Mouse (Mus musculus) heart, embryonic 10.5 days (tissue): ENCODE data around the gene H3f3b. TPM values are rescaled to one million over a fixed set of nuclear protein-coding genes. Genes with fewer than 3 reads are reported as not detected.
A peak's percentile ranks its signal among the peaks of the same experiment; 100 is the strongest.
"Not testable (repeated sequence)": the region's sequence is repeated elsewhere in the genome, so short reads cannot be mapped to it uniquely, and the experiment has no call there.

Experiments
- DNase-seq: peaks from one replicate; pipeline ENCODE4 v3.0.0-alpha.2; 2017; ENCODE audit warnings: low spot score
- H3K27ac ChIP-seq: fragments of 300-500 bp; sonication (generic); 2 replicates; pipeline ENCODE4 v1.5.1; 2016; ENCODE audit warnings: mild to moderate bottlenecking
- H3K27me3 ChIP-seq: fragments of 300-500 bp; sonication (generic); 2 replicates; pipeline ENCODE4 v1.6.1; 2016; ENCODE audit warnings: mild to moderate bottlenecking; ENCODE audit not compliant: poor library complexity, insufficient read depth, severe bottlenecking
- H3K36me3 ChIP-seq: fragments of 300-500 bp; sonication (generic); 2 replicates; pipeline ENCODE4 v1.6.1; 2016; ENCODE audit warnings: mild to moderate bottlenecking, moderate library complexity
- H3K4me1 ChIP-seq: fragments of 300-500 bp; sonication (generic); 2 replicates; pipeline ENCODE4 v1.6.1; 2016; ENCODE audit warnings: mild to moderate bottlenecking
- H3K4me3 ChIP-seq: fragments of 300-500 bp; sonication (generic); 2 replicates; pipeline ENCODE4 v1.5.1; 2016; ENCODE audit warnings: mild to moderate bottlenecking, moderate library complexity
- H3K9me3 ChIP-seq: fragments of 300-500 bp; sonication (generic); 2 replicates; pipeline ENCODE4 v1.6.1; 2016; ENCODE audit warnings: mild to moderate bottlenecking, moderate library complexity
- WGBS: fragments of 180-500 bp; shearing (Covaris S2); methylation state at CpG from one replicate; pipeline ENCODE4 v1.1.7; 2016; 5-methylcytosine and 5-hydroxymethylcytosine counted together
- polyA plus RNA-seq: library from polyadenylated mRNA; unstranded; fragments of >200 nt; fragmentation: Nextera tagmentation; extraction: Ambion mirVana; gene quantifications from 2 replicates; pipeline ENCODE4 v1.2.1, GENCODE M21; 2016

H3f3b gene
- polyA plus RNA-seq, 1 experiment from 2014 or later: 1,078 TPM

DNA sequence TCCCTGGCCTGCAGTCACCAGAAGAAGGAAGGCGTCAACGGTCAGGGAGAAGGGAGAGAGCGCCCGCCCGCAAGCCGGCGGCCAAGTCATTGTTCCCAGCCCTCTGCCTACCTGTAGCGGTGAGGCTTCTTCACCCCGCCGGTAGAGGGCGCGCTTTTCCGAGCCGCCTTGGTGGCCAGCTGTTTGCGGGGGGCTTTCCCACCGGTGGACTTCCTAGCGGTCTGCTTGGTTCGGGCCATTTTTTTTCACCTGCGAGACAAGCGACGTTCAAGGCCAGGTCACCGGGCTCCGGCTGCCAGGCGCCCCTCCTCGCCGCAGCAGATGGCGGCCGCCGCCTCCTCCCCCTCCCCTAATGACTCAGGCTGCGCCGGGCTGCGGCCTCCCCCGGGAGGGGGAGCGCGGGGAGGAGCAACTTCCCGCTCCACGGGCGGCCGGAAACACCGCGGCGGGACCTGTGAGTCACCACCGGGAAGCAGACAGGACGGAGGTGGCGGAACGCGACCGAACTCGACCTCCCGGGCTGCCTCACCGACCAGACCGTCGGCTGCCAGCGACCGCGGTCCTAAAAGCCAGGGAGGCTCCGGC lies 3.9 kb downstream of the H3f3b start:
- Histone ChIP-seq H3K9me3 (no peaks in the 10 kb centered on the region), H3K36me3 (peaks cover 24% of the 10 kb centered on the region), H3K27ac (peak overlapping the region; percentile 99), H3K4me3 (peak overlapping the region; percentile 96), H3K27me3 (no peaks in the 10 kb centered on the region), H3K4me1 (no peaks in the 10 kb centered on the region)
- peak; percentile 89 for DNase-seq
- under 1% methylated on average over 57 of the region's 57 CpGs for WGBS

DNA sequence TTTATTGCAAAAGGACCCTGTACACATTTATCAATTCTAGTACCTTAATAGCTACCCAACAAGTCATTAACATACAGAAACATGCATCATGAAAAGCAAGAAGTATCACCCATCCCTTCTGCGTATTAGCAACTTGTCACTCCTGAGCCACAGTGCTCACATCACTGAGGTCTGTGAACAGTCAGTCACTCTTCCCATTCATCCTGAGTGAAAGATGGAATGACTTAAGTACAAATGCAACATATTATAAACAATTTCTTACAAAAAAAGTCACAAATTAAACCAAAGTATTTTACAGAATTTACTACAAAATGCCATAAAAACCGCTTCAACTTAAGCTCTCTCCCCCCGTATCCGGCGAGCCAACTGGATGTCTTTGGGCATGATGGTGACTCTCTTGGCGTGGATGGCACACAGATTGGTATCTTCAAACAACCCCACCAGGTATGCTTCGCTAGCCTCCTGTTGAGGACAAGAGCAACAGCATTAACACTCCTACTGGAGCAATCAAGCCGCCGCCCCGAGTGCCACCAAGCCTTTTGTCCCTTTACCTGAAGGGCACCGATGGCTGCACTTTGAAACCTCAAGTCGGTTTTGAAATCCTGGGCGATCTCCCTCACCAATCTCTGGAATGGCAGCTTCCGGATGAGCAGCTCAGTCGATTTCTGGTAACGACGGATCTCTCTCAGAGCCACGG lies 4.5 kb downstream of the H3f3b start:
- H3K9me3 ChIP-seq, H3K27me3 ChIP-seq, DNase-seq, H3K4me1 ChIP-seq: not testable (repeated sequence)
- peaks cover 24% of the 10 kb centered on the region for H3K36me3 ChIP-seq
- H3K4me3 ChIP-seq: peak overlapping the region; percentile 96
- 8% methylated on average over 18 of the region's 18 CpGs for WGBS
- peak overlapping the region; percentile 99 for H3K27ac ChIP-seq

DNA sequence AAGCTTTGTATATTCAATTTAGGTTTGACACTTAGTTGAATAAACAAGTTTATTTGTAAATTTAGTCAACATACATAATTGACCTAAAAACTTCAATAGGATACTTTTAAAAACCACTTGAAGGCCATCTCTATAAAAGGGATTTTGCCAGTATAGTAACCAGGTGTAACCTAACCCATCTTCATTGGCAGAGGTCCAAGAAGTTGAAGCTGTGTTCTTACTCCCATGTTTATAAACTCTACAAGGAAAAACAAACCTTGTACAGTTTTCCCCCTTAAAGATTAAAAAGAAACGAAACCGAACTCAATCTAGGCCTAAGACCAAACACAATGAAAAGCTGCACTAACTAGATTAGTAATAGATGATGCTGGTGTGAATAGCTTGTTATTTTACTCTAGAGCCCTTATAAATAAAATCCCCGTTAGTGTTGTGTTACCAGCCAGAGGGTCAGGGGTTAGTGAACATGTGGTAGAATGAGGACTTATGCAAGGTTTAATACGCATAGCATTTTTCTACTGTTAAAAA lies 5.4 kb downstream of the H3f3b start:
- 83% methylated on average over 4 of the region's 4 CpGs for WGBS
- H3K4me1 ChIP-seq: no peaks in the 10 kb centered on the region
- H3K27ac ChIP-seq: no peak overlapping the region
- H3K27me3 ChIP-seq: no peaks in the 10 kb centered on the region
- no peaks in the 10 kb centered on the region for H3K9me3 ChIP-seq
- no peak for DNase-seq
- H3K4me3 ChIP-seq: peak overlapping the region; percentile 39
- H3K36me3 ChIP-seq: peaks cover 24% of the 10 kb centered on the region

DNA sequence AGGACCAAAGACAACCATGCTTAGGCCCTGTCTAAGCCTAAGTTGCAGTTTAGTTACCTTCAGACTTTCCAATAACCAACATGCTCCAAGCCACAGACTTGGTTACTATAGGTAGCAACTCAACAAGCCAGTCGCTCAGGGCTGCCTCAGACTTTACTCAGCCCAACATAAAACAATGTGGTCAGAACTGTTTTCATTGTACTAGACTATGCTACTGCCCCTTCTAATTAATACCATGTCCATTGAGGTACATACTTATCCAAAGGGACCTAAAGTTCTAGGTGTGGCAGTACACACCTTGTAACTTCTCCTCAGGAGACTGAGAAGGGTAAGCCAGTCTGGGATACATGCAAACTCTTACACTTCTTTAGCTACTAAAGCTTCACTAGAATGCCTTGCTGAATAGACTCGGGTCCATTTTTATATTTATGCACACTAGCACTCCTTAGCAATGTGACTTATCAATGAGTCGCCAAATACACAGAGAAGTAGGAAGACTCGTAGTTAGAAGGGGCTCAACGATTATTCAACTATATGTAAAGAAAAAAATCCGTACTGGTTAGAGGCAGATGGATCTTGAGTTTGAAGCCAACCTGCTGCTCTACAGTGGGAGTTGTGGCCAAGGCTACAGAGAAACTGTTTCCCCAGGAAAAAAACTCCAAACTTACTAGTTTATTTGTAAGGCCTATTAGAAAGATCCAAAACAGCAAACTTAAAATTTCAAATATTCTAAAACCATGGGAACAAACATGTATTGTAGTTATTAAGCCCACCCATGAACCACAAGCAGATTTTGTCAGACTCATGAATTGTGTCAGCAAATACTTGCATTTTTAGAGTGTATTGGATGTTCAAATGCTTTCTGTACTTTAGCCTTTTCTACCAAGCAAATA lies 6.2 kb downstream of the H3f3b start:
- WGBS: 77% methylated on average over 6 of the region's 6 CpGs

DNA sequence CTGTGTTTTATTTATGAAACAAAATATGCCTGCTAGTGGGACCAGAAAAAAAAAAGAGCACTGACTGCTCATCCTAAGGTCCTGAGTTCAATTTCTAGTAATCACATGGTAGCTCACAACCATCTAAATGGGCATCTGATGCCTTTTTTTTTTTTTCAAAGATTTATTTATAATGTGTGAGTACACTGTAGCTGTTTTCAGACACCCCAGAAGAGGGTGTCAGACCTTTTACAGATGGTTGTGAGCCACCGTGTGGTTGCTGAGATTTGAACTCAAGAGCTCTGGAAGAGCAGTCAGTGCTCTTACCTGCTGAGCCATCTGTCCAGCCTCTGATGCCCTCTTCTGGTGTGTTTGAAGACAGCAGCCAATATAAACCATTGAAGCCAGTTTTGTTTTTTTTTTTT lies 7.2 kb downstream of the H3f3b start:
- H3K9me3 ChIP-seq: no peaks in the 10 kb centered on the region
- no peak overlapping the region for H3K27ac ChIP-seq
- H3K4me3 ChIP-seq: 0 out of 2 replicates have a peak overlapping the region, but pooled peaks have one; percentile 12
- H3K4me1 ChIP-seq: no peaks in the 10 kb centered on the region
- WGBS: 38% methylated on average over 1 of the region's 1 CpGs
- H3K27me3 ChIP-seq: no peaks in the 10 kb centered on the region
- H3K36me3 ChIP-seq: peaks cover 24% of the 10 kb centered on the region
- DNase-seq: no peak

More for the DNA sequence above, 6.2 kb downstream of the H3f3b start:
- no peak for DNase-seq
- no peaks in the 10 kb centered on the region for H3K4me1 ChIP-seq
- no peak overlapping the region; the same call in 1 of the 2 replicates for H3K4me3 ChIP-seq
- no peak overlapping the region for H3K27ac ChIP-seq
- H3K27me3 ChIP-seq: no peaks in the 10 kb centered on the region
- H3K9me3 ChIP-seq: no peaks in the 10 kb centered on the region
- H3K36me3 ChIP-seq: peaks cover 24% of the 10 kb centered on the region

DNA sequence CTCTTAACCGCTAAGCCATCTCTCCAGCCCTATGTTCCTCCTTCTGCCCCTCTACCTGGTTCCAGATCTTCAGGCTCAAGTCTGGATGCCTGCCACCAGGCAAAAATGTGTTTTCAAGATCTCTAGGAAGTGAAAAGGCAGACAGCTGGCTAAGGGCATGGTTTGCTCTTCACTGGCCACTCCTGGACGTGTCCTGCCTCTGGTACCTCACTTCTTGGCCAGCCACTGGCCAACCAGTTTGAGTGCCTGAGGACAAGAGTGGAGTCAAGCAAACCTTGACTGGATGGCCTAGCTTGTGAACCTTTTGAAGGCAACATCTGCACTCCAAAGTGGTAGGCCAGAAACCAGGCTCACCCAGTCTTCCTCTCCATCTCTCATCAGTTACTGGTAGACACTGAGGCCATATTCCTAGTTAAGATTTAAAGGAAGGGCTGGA lies 7.8 kb downstream of the H3f3b start:
- Histone ChIP-seq H3K9me3 (no peaks in the 10 kb centered on the region), H3K36me3 (peaks cover 24% of the 10 kb centered on the region), H3K27me3 (no peaks in the 10 kb centered on the region), H3K27ac (no peak overlapping the region), H3K4me1 (no peaks in the 10 kb centered on the region), H3K4me3 (0 out of 2 replicates have a peak overlapping the region, but pooled peaks have one; percentile 12)
- WGBS: 75% methylated on average over 2 of the region's 2 CpGs
- DNase-seq: no peak

DNA sequence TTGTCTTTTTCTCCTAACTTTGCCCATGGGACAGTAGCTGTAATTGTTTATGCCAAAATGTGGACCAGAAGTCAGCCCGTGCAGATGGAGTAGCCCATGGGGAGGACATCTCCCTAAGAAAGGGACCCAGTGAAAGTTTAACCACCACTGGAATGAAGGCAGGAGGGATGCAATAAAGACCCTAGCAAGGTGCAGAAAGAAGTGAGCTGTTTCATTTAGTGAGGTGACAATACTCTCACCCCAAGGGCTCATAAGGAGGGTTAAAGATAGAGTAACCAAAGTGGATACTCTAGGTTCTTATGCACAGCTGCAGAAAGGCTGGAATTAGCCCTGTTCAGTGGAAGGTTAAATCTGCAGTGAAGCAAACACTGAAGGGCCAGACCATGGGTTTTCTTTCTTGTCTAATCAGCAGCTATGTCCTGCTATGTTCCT lies 8.4 kb downstream of the H3f3b start:
- no peaks in the 10 kb centered on the region for H3K27me3 ChIP-seq

DNA sequence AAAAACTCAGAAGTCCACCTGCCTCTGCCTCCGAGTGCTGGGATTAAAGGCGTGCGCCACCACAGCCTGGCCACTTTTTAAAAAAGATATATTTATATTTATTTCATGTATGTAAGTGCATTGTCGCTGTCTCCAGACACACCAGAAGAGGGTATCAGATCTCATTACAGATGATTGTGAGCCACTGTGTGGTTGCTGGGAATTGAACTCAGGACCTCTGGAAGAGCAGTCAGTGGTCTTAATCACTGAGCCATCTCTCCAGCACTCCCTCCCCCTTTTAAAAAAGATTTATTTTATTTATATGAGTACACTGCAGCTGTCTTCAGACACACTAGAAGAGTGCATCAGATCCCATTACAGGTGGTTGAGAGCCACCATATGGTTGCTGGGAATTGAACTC lies 8.9 kb downstream of the H3f3b start:
- WGBS: 92% methylated on average over 4 of the region's 4 CpGs
- H3K36me3 ChIP-seq: peaks cover 22% of the 10 kb centered on the region
- not testable (repeated sequence) for DNase-seq, H3K4me1 ChIP-seq, H3K9me3 ChIP-seq, H3K4me3 ChIP-seq, H3K27me3 ChIP-seq, H3K27ac ChIP-seq

More for the DNA sequence above, 8.4 kb downstream of the H3f3b start:
- Histone ChIP-seq H3K36me3 (peaks cover 24% of the 10 kb centered on the region), H3K4me1 (no peaks in the 10 kb centered on the region), H3K4me3 (no peak overlapping the region), H3K9me3 (no peaks in the 10 kb centered on the region), H3K27ac (no peak overlapping the region)
- 64% methylated on average over 1 of the region's 1 CpGs for WGBS
- DNase-seq: no peak

DNA sequence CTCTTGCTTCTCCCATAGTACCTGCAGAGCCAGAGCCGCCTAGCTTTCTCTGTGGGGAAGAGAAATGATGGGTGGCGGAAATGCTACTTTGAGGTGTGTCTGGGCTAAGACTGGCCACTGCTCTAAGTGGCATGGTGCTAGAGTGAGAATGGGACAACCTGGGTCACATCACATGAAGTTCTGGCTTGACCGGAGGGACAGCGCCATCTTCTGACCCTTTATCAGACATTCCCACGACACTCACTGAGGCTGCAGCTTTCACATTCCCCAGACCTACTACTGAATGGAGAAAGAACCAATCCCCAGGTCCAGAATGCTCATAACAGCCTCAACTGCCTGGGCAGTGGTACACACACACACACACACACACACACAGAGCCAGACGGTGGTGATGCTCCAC lies 9.7 kb downstream of the H3f3b start:
- peaks cover 15% of the 10 kb centered on the region for H3K36me3 ChIP-seq
- no peak for DNase-seq
- H3K4me1 ChIP-seq: peaks cover under 1% of the 10 kb centered on the region

DNA sequence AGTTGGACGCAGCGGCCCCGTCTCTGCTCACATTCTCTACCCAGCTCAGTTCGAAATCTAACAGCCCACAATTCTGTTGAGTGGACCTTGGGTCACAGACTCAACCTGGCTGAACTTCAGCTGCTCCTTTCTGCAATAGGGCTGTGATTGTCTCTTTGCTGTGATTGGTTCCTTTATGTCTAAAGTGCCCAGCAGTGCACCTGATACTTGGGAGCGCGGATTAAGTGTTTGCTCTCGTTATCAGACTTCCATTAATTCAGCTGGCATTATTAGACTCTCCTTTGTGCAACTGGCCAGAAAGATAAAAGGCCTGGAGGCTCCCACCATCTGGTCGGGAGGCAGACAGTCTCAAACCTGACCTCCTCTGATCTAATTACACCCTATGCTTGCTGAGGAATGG lies 12.9 kb downstream of the H3f3b start:
- Histone ChIP-seq H3K27ac (no peak overlapping the region), H3K27me3 (no peaks in the 10 kb centered on the region), H3K9me3 (no peaks in the 10 kb centered on the region), H3K4me1 (peaks cover 29% of the 10 kb centered on the region), H3K4me3 (no peak overlapping the region), H3K36me3 (peaks cover 10% of the 10 kb centered on the region)
- no peak for DNase-seq
- WGBS: 72% methylated on average over 8 of the region's 8 CpGs

More for the DNA sequence above, 9.7 kb downstream of the H3f3b start:
- no peaks in the 10 kb centered on the region for H3K27me3 ChIP-seq
- no peak overlapping the region for H3K27ac ChIP-seq
- WGBS: 23% methylated on average over 6 of the region's 6 CpGs
- no peak overlapping the region for H3K4me3 ChIP-seq
- no peaks in the 10 kb centered on the region for H3K9me3 ChIP-seq

DNA sequence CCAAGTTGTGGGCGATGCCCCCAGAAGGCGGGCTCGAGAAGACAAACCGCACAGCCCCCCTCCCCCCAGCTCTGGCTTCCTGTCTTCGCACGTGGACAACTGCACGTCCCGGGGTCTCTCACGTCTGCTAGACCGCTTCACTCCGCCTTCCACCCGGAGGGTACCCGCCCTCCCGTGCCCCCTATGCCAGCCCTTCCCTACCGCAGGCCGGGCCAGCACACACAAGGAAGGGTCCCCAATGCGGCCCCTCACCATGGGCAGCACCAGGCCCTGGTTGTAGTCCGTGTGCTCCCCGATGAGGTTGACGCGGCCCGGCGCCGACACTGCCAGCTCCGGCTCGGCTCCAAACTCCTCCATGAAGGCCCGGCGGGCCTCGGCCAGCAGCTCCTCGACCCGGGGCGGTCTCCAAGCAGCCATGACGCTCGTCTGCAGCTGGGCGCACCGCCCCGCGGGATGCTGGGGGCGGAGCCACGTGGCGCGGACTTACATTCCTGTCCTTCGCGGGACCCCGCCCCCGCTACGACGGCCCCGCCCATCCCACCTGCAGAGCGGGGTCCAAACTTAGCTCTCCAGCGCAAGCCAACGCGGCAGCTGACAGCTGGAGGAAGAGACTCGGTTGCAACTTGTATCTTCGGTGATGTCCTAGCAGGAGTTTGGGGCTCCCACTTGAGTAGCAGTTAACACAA lies 15.4 kb downstream of the H3f3b start, which contains the start of gene Galk1:
Gene Galk1, minus strand, starts transcription at position 458 of the 686 bp plus-strand sequence.
- WGBS: under 1% methylated on average over 55 of the region's 55 CpGs
- Histone ChIP-seq H3K4me1 (peaks cover 29% of the 10 kb centered on the region), H3K27ac (peak within 1 kb of the TSS; percentile 93), H3K27me3 (no peaks in the 10 kb centered on the region), H3K36me3 (peaks cover 33% of the 10 kb centered on the region), H3K4me3 (peak within 1 kb of the TSS; percentile 71), H3K9me3 (no peaks in the 10 kb centered on the region)
- DNase-seq: peak; percentile 96
